Mouse (Mus musculus) heart, postnatal 0 days (tissue): ENCODE measurements around the gene Bace2.
A peak's percentile ranks its signal among the peaks of the same experiment; 100 is the strongest.

ENCODE experiments used
- CTCF ChIP-seq: IDR thresholded peaks from 2 replicates; pipeline ENCODE4 v1.5.1; 2016; ENCODE audit warnings: antibody characterized with exemption, control low read depth, low read depth
- EP300 ChIP-seq: IDR thresholded peaks from 2 replicates; pipeline ENCODE4 v1.6.1; 2016; ENCODE audit warnings: antibody characterized with exemption, low read depth

DNA sequence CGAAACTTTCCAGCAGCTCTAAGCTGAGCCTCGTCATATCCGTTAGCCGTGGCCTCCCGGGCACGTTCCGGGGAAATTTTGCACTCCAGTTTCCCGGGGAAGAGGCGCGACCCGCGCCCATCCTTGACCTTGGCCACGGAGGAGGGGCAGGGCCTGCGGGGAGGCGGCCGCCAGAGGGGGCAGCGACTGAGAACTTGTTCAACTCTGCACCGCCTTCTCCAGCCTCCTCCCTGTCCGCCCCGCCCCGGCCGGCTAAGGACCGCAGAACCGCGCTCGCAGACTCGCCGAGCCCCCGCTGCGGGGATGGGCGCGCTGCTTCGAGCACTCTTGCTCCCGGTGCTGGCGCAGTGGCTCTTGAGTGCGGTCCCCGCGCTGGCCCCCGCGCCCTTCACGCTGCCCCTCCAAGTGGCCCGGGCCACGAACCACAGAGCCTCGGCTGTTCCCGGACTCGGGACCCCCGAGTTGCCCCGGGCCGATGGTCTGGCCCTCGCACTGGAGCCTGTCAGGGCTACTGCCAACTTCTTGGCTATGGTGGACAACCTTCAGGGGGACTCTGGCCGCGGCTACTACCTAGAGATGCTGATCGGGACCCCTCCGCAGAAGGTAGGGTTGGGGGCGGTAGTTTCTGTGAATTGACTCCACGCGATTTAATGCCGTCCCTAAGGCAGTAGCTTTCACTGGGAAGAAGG lies at the start of gene Bace2:
- TF ChIP-seq CTCF, result peak; percentile 37
- TF ChIP-seq EP300, result no peak
